Mouse (Mus musculus) C2C12 (cell line): Measurements from ENCODE around the gene Myod1.

Source experiments
- CEBPB ChIP-seq: IDR thresholded peaks from one replicate; pipeline ENCODE4 v1.6.1; 2011; ENCODE audit warnings: low read depth, mild to moderate bottlenecking, control low read depth, moderate library complexity
- CTCF ChIP-seq: IDR thresholded peaks from one replicate; pipeline ENCODE4 v1.5.1; 2011; ENCODE audit not compliant: control insufficient read depth, insufficient read depth, insufficient read length
- FOSL1 ChIP-seq: IDR thresholded peaks from one replicate; pipeline ENCODE4 v1.8.0; 2011; ENCODE audit warnings: mild to moderate bottlenecking, low read length; ENCODE audit not compliant: poor library complexity, insufficient read depth, severe bottlenecking
- MYOG ChIP-seq: IDR thresholded peaks from one replicate; pipeline ENCODE4 v1.6.1; 2011; ENCODE audit not compliant: control insufficient read depth, insufficient read length; ENCODE audit errors: extremely low read depth

- TF ChIP-seq CTCF = no peak
- no peak for TF ChIP-seq FOSL1
- TF ChIP-seq CEBPB = no peak
- TF ChIP-seq MYOG = no peak
Observed at GRCm38 (mm10) chr7:46401371-46402180, 25.3 kb downstream of the Myod1 start.
